Mouse (Mus musculus): ENCODE measurements around the gene Tefm. TPM values are rescaled to one million over a fixed set of nuclear protein-coding genes. Genes with fewer than 3 reads are reported as not detected.
"Not testable (repeated sequence)": the region's sequence is repeated elsewhere in the genome, so short reads cannot be mapped to it uniquely, and the experiment has no call there.

Tefm gene
- 10 to 100 TPM; 23.1 to 28.1 TPM for total RNA-seq (2021)
- long read RNA-seq, experiment 1, transcript Tefm-201 (4 exons, 1,309 nt): major isoform, 18 of 33 reads
- long read RNA-seq, experiment 1, partial matches to known transcripts: 5 of 33 reads
- long read RNA-seq, experiment 1, other reads (novel, unspliced or antisense): 10 of 33 reads
- long read RNA-seq, experiment 2, transcript Tefm-201 (4 exons, 1,309 nt): major isoform, 6 of 18 reads
- long read RNA-seq, experiment 2, partial matches to known transcripts: 1 of 18 reads
- long read RNA-seq, experiment 2, other reads (novel, unspliced or antisense): 11 of 18 reads

DNA sequence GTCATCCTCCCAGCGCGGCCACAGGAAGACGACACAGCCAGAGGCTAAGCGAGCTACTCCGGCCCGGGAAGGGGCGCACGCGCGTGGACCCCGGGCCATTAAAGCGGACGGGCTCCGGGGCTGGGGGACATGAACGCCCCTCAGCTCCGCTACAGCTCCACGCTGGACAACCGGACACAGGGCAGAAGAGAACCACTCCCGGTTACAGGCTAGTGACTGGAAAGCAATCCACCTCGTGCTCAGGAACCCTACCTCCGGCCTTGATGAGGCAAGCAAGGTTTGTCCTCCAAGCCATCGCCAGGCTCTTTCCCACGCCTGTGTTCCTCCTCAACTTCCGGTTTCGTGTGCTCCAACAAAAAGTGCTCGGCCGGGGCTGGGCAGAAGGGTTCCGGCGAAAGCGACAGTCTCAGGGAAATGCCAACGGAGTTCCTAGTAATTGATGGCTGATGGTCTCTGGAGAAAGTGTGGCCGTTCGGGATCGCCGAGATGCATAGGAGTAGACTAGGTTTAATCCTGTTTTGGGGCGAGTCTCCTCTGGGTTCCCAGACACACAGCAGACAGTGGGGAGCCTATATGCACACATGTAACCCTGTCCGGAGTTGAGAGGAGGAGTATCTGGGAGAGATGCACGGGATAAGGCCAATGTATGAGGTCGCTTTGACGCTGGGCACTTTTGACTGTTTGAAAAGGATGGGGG lies at the start of gene Tefm:
TSS of gene Tefm (minus strand) at position 351 of the 697 bp plus-strand sequence.
- DNase-seq: peak; percentile 90

DNA sequence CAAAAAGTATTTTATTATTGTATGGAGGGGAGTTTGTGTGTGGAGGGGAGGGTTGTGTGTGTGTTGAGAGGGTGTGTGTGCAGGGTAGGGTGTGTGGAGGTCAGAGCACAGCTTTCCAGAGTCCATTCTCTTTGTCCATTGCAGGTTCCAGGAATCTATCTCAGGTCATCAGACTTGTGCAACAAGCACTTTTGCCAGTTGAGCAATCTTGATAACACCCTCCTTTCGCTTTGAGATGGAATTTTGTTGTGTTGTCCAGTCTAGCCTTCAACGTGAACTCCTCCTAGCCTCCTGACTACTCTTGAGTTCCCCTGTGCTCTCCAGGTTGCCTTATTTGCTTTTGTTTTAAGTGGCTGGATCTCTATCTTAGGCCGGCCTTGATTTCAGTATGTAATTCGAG lies 48.3 kb upstream of the Tefm start:
- DNase-seq: no peak

DNA sequence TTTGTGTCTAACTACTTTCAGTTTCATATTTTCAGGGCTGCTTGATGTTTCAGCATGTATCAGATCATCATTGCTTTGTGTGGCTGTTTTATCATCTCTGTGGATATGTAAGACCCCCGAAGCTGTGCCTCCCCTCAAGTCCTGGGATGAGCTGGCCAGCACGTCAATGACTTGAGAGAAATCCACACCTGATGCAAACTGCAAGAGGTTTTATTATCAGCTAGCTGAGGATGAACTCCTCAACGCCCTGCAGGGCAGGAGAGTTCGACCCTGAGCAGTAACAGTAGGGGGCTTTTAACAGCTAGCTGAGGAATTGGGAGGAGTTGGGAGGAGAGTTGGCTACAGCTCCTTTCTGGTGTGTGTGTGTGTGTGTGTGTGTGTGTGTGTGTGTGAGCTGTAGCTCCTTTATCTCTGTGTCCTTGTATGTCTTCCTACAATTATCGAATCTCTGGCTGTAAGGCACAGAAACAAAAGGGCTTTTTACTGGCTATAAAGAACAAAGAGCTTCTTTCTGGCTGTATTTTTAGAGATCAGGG lies 43.5 kb upstream of the Tefm start:
- not testable (repeated sequence) for DNase-seq

DNA sequence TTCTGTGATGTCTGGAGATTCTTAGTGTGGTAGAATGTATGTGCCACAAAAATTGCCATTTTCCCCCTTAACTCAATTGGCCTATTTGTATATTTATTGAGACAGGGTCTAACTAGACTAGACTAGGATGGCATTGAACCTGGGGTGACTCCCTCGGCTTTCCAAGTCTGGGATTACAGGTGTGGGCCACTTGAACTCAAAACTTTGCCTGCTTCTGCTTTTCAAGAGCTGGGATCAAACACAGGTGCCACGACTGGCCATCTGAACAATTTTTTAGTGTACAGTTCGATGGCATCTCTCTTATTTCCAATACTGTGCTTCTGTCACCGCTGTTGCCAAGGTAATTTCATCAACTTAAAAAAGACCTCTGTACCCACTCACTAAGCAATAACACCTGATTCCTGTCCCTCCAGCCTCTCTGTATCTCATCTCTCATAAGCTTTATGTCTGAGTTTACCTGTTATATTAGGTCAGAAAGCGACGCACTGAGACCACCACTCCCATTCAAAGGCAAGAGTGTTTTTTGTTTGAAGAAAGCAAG lies 42.6 kb upstream of the Tefm start:
- DNase-seq: no peak

DNA sequence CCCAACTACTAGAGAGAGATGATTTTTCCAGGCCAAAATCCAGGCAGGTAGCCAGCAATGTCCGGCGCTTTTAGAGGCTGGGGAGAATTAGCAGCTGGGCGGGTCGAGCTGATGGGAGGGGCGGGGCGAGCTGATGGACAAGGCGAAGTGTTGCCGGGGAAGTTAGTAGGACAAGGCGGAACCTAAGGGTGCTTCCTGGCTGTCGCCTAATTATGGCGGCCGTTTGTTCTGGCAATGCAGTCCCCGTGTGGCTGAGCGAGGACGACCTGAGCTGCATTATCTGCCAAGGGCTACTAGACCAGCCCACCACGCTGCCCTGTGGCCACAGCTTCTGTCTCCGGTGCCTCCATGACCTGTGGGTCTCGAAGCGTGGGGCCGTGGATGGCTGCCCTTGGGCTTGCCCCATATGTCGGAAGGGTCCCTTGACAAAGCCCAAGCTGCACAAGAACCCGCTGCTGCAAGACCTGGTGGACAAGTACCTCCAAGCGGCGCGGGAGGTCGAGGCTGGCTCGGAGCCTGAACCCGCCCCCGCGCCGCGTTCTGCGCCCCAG lies 41.8 kb upstream of the Tefm start, which contains the start of gene Rnf135:
TSS of gene Rnf135 (plus strand) at position 147 of the 551 bp plus-strand sequence.
- peak; percentile 96 for DNase-seq

DNA sequence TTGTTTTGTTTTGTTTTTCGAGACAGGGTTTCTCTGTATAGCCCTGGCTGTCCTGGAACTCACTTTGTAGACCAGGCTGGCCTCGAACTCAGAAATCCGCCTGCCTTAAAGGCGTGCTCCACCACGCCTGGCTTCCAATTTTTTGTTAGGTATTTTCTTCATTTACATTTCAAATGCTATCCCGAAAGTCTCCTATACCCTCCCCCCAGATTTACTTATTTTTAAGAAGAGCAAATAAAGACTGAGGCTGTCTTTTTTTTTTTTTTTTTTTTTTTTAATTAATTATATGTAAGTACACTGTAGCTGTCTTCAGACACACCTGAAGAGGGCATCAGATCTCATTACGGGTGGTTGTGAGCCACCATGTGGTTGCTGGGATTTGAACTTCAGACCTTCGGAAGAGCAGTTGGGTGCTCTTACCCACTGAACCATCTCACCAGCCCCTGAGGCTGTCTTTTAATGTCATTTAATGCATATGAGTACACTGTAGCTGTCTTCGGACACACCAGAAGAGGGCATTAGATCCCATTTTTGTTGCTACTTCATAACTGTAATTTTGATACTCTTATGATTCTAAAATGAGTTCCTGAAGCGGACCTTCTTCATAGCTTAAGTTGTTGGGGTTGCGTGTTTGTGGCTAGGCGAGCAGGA lies 41.2 kb upstream of the Tefm start:
- DNase-seq: not testable (repeated sequence)

DNA sequence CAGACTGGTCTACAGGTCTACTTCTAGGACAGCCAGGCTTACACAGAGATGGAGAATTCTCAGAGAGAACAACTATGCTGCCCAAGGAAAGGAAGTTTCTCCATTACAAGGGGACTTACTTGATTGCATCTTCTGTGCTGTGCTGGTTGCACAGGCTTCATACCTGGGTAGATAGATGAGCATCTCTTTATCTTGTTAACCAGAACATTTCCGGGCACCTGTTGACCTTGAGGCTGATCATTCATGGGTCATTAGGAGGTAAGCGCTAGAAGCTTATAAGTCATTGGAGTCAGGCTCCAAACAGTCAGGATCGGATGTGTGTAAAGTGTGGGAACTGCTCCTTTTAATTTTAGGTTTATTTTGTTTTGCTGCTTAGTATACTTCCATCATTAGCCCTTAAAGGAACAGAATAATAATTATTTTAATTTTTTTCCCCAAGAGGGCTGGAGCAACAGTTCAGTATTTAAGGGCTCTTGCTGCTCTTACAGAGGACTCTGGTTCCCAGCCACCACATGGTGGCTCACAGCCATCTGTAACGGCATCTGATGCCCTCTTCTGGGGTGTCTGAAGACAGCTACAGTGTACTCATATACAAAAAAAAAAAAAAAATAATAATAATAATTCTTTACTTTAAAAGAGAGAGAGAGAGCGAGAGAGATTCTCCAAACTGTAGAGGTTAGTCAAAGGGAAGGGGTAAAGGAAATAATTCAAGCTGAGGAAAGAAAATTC lies 39.2 kb upstream of the Tefm start:
- no peak for DNase-seq

DNA sequence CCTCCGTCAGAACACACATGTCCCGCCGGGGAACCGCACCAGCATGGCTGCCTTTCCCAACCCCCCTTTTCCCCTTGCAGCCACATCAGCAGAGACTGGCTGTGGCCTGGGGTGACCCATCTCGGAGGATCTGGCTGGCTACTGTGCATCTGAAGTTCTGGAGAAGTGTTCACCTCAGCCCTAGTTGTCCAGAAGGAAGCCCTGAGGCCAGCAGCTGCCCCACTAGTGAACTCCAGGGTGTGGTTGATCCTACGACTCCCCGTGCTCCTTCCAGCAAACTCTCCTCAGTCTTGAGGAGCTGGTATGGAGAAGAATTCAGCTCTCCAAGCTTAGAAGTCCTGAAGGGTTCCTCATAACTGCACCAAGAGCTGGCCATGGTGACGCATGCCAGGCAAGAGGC lies 36.3 kb upstream of the Tefm start:
- DNase-seq: no peak

DNA sequence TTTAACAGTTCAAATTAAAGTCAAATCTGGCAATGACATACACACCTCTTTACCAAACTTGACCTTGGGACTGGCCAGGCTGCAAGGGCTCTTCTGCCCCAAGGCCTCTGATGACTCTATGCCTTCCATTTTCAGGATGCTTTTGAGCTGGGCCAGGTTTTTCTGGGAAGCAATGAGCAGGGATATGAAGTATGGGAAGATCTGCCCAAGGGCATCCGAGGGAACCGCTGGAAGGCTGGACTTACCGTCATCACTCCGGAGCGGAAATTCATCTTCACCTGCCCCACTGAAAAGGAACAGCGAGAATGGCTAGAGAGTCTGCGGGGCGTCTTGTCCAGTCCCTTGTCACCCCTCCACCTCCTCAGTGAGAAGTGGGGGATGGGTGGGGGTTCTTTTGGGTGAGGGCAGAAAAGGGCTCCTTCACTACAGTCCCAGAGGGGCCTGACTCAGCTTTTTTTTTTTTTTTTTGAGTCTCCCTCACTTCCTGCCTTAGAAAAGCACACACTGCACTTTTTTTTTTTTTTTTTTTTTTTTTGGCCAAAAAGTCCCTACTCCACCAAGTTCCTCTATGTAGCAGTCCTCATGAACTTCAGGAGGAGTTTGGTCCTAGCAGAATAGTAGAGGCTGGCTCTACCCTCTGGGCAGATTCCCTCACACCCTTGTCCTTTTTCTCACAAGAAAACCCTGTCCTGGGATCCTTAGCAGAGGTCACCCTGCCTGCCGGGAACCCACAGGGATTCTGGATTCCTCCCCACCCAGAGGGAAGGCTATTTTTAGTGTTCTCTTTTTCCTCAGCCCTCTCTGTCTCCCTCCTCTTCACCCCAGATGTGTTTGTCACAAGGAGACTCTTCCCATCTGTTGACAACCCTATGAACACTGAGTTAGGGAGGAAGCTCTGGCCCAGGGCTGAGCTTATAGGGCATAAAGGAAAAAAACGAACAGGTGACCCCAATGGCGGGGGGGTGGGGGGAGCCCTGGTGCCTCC lies 35.2 kb upstream of the Tefm start:
- DNase-seq: peak; percentile 28

DNA sequence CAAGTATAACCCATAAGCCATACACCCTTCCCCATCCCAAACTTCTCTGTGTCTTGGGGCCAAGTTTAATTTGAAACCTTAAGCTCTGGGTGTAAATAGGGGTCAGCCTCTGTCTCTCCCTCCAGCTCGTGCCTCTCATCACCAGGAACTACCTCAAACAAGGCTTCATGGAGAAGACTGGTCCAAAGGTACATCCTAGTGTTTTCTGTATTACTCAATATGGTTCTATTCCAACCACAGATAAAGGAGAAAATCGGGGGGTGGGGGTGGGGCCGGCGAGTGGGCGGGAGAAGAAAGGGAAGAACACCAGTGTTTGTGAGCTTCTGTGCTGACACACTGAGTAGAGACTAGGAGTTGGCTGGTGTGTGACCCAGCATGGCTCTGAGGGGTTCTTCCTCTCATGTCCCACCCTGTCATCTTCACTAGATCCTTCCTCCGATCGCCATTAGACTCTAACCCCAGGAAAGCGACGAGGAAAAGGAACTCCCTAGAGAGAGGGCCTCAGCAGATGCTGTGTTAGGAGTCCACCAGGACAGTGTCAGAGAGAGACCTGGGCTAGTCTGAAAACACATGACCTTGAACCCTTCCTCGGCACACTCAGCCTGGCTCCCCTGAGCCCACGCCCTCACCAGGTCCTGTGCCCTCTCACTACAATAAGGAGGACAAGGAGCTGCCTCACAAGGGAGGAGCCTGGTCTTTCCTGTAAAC lies 32.1 kb upstream of the Tefm start:
- no peak for DNase-seq

DNA sequence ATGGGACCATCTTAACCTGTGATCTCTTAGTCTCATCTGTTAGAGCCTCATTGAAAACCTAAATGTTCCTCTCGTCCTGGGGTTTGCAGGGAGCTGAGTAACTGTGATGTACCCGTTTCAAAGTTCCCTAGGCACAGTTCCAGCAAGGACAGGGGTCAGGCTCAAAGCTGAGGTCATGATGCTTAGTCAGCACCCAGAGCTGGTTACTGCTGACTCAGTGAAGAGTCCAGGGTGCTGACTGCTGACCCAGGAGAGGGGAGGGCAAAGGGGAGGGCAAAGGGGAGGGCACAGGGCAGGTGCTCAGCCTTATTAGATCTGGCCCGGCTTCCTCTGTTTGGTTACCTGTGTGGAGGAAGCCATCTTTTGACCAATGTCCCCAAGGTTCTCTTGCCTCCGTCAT lies 29.9 kb upstream of the Tefm start:
- peak; percentile 73 for DNase-seq

DNA sequence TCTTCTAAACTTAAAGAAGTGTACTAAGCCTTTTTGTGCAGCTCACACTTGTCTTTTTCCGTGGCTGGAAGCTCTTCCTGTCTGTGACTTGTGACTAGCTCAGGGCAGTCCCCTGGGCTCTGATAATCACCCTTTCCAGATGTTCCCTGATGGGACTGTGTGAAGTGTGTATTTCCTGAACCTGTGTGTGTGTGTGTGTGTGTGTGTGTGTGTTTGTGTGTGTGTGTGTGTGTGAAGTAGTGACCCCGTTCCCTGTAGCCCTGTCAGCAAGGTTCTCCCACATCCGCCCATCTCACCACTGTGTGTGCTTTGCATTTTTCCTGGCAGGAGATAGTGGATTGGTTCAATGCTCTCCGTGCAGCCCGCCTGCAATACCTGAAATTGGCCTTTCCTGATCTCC lies 28.4 kb upstream of the Tefm start:
- DNase-seq: no peak

DNA sequence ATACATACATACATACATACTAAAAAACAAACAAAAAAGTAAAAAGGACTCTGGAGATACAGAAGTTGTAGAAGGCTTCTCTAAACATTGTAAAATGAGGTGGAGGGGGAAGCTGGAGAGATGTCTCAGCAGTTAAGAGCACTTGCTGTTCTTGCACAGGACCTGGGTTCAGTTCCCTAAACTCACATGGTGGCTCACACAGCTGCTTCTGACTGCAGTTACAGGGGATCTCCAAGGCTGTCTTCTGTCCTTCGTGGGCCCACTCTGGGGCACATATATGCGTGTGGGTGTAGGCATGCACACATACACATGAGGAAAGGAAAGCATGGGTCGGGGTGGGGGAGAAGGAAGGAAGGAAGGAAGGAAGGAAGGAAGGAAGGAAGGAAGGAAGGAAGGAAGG lies 27.7 kb upstream of the Tefm start:
- no peak for DNase-seq

DNA sequence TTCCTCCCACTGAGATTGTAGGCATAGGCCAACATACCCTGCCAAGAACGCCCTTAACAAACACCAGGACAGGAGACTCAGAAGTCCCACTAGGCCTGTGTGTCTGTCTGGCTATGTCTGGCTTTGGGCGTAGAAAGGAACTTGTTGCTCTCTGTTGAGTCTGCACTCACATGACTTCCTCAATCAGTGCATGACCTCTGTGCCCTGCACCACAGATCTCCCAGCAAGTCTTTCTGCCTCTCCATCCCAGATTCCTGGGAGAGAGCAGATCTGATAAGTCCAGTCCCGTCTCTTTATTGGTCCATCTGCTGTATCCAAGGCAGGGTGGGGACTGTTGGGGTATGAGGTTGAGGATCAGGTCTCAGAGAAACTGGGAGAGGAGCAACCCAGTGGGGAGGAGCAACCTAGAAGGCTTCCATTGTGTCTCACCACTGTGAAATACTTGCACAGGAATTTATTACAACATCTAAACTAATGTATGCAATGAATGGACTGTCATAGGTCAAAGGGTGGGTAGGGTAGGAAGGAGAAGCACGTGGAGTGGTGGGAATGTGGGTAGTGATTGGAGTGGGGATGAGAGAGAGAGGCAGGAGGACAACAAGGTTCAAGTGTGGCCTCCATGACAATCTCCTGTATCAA lies 26.8 kb upstream of the Tefm start:
- DNase-seq: no peak

DNA sequence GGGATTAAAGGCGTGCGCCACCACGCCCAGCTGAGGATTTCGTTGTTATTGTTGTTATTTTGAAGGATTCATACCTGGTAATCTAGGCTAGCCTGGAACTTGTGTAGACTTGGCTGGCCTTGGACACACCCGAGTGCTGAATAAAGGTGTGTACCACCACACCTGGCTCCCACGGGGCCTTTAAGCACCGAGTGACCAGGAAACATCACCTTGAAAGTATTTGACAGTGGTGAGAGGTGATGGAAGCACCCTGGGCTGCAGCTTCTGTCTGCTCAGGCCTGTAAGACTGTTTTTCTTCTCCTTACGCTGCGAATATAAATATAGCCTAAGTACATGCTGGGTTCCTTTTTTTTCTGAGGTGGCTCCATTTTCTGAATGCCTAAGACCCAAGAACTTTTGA lies 26.1 kb upstream of the Tefm start:
- DNase-seq: no peak

DNA sequence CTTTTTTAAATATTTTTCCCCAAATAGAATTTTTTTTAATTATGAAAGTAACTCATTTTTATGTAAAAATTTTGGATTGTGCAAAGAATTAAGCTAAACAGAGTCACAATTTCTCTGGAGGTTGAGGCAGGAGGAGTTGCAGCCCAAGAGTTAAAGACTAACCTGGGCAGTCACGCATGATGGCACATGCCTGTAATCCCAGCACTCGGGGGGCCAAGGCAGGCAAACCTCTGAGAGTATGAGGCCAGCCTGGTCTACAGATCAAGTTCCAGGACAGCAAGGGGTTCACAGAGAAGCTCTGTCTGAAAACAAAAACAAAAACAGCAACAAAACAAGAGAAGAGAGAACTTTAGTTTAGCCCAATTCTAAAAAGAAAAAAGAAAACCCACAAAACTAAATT lies 22.2 kb upstream of the Tefm start:
- no peak for DNase-seq

DNA sequence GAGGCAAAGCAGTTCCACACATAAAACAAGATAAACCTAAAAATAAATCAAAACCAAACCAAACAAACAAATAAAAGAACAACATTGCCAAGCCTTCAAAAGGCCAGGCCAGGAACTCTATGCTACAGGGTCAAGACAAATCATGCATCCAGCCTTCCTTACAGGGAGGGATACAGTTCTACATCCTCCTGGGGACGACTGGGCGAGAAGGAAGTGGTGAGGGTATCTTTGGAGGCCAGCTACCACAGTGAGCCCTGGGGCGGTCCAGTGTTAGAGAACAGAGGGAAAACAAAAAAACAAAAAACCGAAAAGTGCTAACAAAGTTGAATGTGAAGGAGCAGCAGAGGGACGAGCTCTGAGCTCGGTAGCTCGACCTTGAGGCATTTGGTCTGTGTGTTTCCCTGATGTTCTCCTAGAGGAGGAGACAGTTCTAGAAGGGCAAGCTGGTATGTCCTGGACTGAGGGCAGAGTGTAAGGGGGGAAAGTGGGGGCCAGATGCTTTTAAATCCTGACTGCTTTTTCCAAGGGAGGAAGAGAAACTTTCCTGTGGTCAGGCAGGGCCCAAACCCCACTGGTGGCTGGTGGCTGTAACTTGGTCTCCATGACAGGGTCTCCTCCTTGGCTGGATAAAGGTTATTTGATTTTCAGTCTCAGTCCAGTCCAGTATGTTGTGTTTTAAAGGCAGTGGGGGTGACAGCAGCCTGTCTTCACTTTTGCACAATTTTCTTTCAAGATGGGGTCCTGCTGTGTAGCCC lies 21.6 kb upstream of the Tefm start:
- no peak for DNase-seq

DNA sequence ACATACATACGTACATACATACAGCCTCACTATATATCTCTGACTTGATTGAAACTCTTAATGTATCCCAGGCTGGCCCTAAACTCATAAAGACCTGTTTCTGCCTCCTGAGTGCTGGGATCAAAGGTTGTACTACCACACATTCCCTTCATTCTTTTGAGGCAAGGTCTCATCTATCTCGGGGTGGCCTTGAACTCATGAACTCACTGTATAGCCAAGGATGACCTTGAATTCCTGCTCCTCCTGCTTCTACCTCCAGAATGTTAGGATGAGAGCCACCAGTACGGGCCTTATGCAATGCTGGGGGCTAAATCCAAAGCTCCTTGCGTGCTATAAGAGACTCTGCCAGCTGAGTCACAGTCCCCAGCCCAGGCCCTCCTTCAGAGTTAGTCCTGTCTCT lies 19.1 kb upstream of the Tefm start:
- no peak for DNase-seq

DNA sequence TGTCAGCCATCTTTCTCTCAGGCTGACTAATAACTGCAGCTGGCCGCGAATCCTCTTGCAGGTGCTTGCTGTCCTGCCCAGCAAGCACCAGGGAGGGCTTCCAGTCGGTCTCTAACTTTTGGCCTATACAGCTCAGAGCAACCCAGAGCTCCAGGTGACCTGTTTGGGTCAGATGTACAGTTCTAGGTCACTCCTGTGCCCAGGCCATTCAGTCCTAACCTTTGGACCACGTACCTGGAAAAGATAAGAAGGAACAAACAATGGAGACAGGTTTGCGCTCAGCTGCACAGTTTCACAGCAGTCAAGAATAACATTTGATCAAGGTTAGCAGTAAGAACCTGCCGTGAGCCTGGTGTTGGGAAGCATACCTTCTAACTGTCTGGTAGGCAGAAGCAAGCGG lies 17.0 kb upstream of the Tefm start:
- no peak for DNase-seq

All from adrenal gland, postnatal 10 days (tissue).